Mouse (Mus musculus): ENCODE measurements around the gene Hyal1.
A peak's percentile ranks its signal among the peaks of the same experiment; 100 is the strongest.

Hyal1 gene

DNA sequence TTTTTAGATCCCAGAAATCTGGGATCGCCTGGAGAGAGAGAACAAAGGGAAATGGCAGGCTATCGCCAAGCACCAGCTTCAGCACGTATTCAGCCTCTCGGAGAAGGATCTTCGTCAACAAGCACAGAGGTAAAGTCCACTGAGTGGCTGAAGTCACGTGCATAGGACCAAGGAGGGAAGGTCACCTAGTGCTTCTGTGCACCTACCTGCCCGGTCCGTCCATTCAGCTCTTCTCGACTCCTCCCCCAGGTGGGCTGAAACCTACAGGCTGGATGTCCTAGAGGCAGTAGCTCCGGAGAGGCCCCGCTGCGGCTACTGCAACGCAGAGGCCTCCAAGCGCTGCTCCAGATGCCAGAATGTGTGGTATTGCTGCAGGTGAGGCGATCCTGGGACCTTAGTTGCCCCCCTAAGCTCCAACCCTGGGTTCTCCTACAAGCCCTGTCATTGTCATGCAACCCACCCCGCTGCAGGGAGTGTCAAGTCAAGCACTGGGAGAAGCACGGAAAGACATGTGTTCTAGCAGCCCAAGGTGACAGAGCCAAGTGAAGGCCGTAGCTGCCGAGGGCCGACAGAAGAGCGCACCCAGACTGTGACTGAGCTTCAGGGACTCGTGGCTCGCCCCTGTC, 26.1 kb upstream of the Hyal1 start:
- no peak for DNase-seq (ENCODE audit: low read depth, low spot score)

DNA sequence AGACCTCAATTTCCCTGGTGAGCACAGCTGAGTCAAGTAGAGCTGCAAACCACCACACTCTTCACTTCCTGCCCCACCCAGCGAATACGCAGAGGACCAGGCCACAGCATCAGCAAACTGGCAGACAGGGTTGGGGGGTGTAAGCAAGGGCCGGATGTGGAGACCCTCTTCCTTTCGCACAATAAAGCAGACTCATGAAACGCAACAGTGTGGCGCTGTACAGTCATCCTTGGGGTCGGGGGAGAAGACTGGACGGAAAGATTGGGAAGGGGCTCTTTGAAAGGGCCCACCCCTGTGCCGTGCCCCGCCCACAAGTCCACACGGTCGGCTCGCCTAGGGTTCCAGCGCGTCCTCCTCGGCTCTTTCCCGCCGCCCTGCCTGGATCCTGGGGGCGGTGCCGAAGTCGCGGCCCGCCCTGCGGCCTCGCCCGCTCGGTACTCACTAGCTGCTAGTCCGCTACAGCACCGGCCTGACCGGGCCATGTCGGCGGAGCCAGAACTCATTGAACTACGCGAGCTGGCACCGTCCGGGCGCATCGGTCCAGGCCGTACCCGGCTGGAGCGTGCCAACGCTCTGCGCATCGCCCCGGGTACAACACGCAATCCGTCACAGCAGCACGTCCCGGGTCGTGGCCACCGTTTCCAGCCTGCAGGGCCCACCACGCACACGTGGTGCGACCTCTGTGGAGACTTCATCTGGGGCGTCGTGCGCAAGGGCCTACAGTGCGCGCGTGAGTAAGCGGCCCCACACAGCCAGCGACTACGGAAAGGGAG, 25.4 kb upstream of the Hyal1 start, which contains the start of gene Rassf1:
Gene Rassf1 (plus strand): TSS at position 439 of the 773 bp plus-strand sequence.
- no peak for DNase-seq (ENCODE audit: low read depth, low spot score)

DNA sequence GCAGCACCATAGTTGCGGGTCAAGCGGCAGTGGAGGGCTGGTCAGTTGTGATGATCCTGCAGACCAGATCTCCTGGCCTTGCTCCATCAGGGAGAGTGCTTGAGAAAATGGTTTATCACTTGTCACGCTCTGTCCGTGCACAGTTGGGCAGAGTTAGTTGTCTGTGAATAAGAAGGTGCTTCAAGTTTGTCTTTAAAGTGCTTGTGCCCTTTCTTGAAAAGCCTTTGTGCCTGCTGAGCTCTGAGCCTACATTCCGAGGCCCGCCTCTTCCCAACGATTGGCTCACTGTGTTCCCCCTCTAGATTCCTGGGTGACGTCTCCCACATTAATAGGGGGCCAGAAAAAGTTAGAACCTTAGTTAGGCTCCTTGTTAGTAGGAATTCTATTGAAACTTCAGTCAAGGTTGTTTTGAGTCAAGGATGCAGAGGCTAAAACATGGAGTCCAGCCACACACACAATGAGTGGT, 24.8 kb upstream of the Hyal1 start:
- DNase-seq (ENCODE audit: low read depth, low spot score) = no peak

DNA sequence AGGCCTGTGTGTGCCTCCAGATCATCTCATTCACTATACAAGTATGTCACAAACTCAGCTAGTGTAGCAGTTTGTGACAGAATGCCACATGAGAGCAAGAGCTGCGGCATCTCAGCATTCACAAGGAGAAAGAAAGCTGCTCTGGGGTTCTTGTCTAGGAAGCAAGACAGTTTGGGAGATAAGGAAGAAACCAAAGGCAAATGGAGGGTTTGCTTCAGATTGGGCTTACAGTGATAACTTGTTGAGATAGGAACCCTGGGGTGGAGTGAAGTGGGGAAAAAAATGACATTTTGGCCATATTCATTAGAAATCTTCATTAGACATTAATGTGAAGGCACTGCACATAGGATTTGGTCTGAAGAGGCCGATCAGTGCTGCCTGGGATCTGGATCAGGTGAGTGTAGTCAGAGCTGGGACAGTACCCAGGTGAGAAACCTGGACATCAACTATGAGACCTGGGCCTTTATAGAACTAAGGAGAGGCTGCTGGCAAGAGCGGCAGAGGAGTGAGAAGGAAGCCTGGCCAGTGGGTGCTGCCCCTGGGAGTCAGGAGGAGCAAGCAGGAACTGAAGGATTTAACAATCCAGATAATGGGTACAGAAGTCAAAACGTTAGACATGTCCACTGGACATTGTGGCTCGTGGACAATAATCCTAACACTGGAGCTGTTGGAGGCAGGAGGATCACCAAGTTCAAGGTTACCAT, 23.9 kb upstream of the Hyal1 start:
- DNase-seq (ENCODE audit: low read depth, low spot score) = no peak

DNA sequence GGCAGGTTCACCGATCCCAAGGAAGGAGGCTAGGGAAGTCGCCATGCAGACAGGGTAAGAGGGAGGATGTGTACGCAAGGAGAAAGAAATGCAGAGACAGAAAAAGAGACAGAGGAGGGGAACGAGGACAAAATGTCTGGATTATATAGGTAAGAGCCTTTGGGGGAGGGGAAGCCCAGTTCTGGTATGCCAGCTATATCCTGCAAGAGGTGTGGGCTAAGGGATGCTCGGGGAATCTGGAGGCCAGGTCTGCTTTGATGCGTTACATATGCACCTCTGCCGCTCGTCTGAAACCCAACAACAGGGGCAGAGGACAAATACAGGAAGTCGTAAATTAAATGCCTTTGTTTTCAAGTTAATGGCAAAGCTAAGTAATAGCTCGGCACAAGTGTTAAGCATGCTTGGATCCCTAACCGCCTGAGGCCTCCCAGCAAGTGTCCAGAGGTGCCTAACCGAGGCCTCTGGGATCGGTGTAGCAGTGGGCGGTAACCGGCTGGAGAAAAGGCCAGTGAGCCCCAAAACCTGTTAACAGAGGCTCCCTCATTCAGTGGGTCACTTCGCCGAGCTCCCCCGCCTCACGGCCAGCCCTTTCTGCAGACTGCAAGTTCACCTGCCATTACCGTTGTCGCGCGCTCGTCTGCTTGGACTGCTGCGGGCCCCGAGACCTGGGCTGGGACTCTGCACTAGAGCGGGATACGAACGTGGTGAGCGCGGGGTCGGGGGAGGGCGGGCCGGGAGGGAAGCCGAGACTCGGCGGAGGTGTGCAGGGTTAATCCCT, 23.0 kb upstream of the Hyal1 start:
- DNase-seq (ENCODE audit: low read depth, low spot score) = peak; percentile 62

GRCm38 (mm10) chr9:107554319-107554825, 22.4 kb upstream of the Hyal1 start:
- DNase-seq (ENCODE audit: low read depth, low spot score) = peak; percentile 100

- no peak for DNase-seq (ENCODE audit: low read depth, low spot score)
Measured at GRCm38 (mm10) chr9:107555031-107555457, 21.7 kb upstream of the Hyal1 start.

- DNase-seq (ENCODE audit: low read depth, low spot score) = no peak
Measured at GRCm38 (mm10) chr9:107555701-107556100, 21.0 kb upstream of the Hyal1 start.

DNA sequence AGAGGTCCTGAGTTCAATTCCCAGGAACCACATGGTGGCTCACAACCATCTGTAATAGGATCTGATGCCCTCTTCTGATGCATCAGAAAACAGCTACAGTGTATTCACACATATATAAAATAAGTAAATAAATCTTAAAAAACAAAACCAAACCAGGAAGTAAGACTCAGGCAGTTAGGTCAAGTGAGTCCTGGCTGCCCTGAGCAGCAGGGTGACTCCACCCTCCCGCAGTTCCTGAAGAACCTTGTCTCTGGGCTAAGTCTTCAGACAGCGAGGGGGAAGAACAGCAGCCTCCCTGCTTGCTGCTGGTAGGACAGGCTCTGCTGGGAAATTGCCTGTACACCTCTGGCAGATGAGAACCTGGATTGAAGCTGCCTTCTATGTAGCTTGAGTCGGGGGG, 20.4 kb upstream of the Hyal1 start:
- DNase-seq (ENCODE audit: low read depth, low spot score) = no peak

- peak; percentile 96 for DNase-seq (ENCODE audit: low read depth, low spot score)
Measured at GRCm38 (mm10) chr9:107563029-107563581, 13.6 kb upstream of the Hyal1 start, which contains the start of gene Tusc2. TSS of gene Tusc2 (plus strand) at chr9:107563255.

DNA sequence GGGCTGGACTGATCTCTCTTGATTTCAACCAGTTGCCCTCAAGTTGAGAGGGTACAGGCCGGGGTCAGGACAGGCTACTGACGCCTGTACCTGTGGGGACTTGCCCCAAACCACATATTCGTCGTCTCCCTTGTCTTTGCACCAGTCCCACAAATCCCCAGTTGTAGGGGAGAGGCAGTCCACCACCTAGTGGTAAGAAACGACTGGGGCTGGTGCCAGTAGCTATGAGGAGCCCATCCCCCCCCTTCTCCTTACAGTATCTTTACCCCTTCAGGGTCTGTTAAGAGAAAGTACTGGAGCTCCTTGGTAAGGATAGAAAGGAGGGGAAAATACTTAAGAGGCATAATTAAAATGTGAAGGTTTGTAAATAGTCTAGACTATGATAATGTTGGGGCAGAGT, 11.2 kb upstream of the Hyal1 start:
- DNase-seq (ENCODE audit: low read depth, low spot score) = peak; percentile 50

GRCm38 (mm10) chr9:107566041-107566709, 10.6 kb upstream of the Hyal1 start:
- DNase-seq (ENCODE audit: low read depth, low spot score) = peak; percentile 82

GRCm38 (mm10) chr9:107566855-107567254, 9.9 kb upstream of the Hyal1 start:
- no peak for DNase-seq (ENCODE audit: low read depth, low spot score)

DNA sequence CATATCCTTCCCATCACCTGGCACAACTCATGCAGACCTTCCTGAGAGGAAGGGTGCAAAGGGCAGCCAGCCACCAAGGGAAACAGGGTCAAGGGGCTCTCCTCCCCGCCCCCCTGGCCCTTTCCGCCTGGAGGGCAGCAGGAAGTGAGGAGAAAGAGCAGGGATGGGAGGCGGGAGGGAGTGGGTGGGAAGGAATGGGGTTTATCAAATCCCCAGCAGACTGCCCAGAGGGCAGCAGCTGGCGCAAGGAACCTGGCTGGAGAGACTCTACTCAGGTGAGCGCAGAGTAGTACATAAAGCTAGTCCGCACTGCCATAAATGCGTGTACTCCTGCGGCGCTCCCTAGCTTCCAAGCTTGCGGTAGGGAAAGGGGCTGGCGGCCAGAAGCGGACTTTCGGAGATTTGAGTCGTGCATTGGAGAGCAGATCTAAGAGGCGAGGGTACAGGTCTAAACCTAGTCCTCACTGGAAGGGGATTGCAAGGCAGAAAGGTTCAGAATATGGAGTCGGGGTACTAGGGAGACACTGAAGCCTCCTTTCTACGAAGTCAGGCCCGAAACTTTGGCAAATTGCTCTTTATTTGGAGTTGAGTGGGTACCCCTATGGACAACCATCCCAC, 8.9 kb upstream of the Hyal1 start, which contains the start of gene Hyal2:
Gene Hyal2 (plus strand): TSS at position 244 of the 618 bp plus-strand sequence.
- no peak for DNase-seq (ENCODE audit: low read depth, low spot score)

DNA sequence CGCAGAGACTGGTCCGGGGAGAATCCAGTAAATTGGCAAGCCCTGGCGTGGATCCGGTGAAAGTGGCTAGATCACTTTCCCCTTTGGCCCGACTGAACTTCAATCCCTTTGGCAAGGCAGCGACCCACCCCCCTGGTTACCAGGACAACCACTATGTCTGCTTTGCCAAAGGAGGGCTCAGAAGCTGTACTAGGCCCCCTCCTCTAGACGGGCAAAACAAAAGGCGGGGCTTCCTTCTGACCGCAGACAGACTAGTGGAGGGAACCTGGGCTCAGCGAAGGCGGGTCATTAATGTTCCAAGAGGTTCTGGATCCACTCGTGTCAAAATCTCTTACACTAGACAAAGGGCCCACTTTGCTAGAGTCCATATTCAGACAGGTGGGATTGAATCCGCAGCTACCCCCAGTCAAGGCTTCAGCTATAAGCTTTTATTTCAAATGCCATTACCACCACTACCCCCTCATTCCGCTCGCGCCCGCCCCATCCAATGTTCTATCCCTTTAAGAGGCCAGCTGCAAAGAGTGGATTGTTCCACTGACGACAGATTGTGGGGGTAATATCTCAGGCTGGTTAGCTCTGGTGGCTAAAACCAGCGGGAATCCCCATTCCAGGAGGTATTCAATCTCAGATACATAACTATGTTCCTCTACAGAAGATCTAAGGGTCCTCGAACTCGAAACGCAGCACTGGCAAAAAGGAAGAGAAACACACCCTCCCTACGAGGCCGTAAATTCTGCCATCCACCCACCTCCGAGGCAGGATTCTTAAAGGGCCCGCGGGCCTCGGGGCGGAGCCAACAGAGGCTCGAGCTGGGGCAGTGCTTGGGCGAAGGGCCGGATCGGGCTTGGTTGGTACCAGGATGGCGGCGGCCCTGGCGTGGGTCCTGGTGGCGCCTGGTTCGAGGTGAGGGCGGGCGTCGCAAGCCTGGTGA, 8.1 kb upstream of the Hyal1 start:
- DNase-seq (ENCODE audit: low read depth, low spot score) = peak; percentile 95

GRCm38 (mm10) chr9:107569270-107569669, 7.5 kb upstream of the Hyal1 start:
- DNase-seq (ENCODE audit: low read depth, low spot score) = no peak

DNA sequence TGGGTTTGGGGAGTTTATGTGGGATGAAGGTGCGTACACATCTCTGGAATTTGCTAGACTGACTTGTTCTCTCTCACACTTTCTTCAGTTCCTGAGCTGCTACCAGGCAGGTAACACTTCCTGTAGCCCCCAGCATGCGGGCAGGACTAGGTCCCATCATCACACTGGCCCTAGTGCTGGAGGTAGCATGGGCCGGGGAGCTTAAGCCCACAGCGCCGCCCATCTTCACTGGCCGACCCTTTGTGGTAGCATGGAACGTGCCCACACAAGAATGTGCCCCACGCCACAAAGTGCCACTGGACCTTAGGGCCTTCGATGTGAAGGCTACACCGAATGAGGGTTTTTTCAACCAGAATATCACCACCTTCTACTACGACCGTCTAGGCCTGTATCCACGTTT, 6.7 kb upstream of the Hyal1 start:
- no peak for DNase-seq (ENCODE audit: low read depth, low spot score)

GRCm38 (mm10) chr9:107570845-107571244, 5.9 kb upstream of the Hyal1 start:
- no peak for DNase-seq (ENCODE audit: low read depth, low spot score)
